Mouse (Mus musculus) layer of hippocampus, adult 2 months (tissue): ENCODE data around the gene Foxb1. TPM values are rescaled to one million over a fixed set of nuclear protein-coding genes. Genes with fewer than 3 reads are reported as not detected.

Experiments
- DNase-seq, 2 experiments: peaks; one replicate each; pipeline ENCODE4 v3.0.0; 2022; ENCODE audit warnings: low spot score in 2 of 2
- H3K27ac ChIP-seq: fragments of 200-600 bp; 2 replicates; pipeline ENCODE4 v1.8.1; 2022
- H3K4me3 ChIP-seq: fragments of 200-600 bp; 2 replicates; pipeline ENCODE4 v1.8.1; 2022; ENCODE audit warnings: mild to moderate bottlenecking
- CTCF ChIP-seq: fragments of 200-600 bp; conservative IDR thresholded peaks from 2 replicates; pipeline ENCODE4 v1.8.1; 2022; ENCODE audit warnings: antibody characterized with exemption, mild to moderate bottlenecking, moderate library complexity
- total RNA-seq, 2 experiments: library from RNA; stranded (reverse); gene quantifications; 2 replicates each; pipeline ENCODE4 v1.2.3; 2021

Gene Foxb1
- total RNA-seq, 2 experiments from 2014 or later: not detected

DNA sequence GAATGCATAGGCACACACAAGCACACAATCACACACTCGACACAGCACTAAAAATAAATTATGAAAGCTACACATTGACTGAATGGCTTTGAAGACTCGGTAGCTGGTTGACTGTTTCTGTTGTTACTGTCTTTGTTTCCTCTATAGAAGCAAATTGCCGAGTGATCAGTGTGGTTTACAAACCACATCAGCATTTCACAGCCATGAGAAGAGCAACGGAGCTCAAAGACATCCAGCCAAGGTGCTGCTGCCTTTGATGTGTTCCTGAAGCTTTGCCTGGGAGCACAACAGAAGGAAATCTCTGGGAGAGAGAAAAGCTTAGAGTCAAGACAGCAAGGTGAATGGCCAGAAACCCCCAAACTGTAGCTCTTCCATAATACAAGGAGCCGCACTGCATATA is 32.0 kb downstream of the Foxb1 start:
- DNase-seq: no peak
- TF ChIP-seq CTCF: no peak
- Histone ChIP-seq H3K27ac (no peak overlapping the region), H3K4me3 (no peak overlapping the region)

DNA sequence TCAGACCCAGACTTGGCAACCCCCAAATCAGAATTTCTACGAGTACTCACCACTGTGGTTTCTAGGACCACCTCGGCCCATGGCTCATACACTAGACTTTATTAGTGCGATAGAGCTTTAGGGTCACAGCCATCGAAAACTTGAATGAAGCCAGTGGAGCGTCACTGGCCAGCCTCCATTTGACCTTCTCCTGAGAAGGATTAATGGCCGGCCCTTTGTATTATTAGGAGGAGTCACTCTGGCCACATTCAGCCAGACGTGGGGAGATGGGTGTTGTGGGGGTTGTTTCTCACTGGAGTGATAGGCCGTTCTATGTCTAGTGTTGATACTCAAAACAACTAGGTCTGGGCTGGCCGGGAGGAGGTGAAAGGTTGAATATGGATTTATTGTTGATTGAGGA is 42.3 kb downstream of the Foxb1 start:
- H3K4me3 ChIP-seq: no peak overlapping the region
- no peak for DNase-seq
- H3K27ac ChIP-seq: no peak overlapping the region
- TF ChIP-seq CTCF: no peak

DNA sequence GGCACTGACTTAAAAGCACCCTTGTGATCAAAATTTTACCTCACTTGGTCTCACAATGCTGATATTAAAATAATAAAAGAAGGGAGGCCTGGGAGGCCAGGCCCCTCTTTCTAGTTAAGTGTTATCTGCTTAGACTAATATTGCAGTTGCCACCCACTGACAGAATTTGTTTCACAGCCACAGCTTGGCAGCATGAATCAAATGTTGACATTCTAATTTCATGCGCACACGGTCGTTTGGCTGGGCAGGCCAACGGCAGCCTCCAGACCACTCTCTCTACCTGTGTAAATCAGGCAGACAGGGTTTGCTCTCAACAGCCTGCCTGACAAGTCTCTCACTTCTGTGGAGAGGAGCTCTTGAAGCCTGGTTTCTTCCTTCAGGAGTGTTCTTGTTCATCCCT is 44.4 kb downstream of the Foxb1 start:
- no peak for DNase-seq
- no peak for TF ChIP-seq CTCF
- Histone ChIP-seq H3K4me3 (no peak overlapping the region), H3K27ac (no peak overlapping the region)

DNA sequence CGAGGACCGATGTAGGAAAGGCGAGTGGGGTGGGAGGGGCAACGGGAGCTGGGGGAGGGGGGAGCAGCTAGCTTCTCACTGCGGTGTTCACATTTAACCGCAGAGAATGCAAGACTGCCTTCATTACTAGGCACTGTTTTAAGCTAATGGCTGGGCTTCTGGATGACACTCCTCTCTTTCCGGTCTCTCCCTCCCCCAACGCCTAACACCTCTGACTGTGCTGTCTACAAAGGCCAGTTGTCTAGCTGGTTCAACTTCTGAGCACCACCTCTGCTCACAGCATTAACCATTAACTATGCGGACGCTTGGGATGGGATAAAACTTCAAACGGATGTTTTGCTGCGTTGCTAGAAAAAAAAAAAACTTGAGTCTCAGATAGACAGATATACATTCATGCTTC is 45.3 kb downstream of the Foxb1 start:
- TF ChIP-seq CTCF: no peak
- DNase-seq: no peak
- Histone ChIP-seq H3K4me3 (no peak overlapping the region), H3K27ac (no peak overlapping the region)

DNA sequence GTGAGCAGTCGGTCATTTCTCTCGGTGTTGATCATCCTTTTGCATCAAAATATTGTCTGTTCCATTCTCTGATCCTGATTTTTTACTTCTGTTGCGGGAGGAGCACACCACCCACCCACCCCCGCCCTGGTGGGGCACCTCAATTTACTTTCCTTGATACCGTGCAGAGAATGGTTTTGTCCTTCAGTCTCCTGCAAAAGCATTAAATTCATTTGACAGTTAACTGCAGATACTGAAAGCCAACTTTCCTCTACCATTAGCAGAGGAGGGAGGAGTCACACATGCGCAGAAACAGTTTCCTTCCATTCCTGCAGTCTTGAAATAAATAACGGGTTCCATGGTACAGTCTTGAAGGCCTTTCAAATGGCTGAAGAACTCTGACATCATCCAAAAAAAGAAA is 46.4 kb downstream of the Foxb1 start:
- no peak for DNase-seq
- no peak overlapping the region for H3K27ac ChIP-seq
- no peak for TF ChIP-seq CTCF
- no peak overlapping the region for H3K4me3 ChIP-seq

DNA sequence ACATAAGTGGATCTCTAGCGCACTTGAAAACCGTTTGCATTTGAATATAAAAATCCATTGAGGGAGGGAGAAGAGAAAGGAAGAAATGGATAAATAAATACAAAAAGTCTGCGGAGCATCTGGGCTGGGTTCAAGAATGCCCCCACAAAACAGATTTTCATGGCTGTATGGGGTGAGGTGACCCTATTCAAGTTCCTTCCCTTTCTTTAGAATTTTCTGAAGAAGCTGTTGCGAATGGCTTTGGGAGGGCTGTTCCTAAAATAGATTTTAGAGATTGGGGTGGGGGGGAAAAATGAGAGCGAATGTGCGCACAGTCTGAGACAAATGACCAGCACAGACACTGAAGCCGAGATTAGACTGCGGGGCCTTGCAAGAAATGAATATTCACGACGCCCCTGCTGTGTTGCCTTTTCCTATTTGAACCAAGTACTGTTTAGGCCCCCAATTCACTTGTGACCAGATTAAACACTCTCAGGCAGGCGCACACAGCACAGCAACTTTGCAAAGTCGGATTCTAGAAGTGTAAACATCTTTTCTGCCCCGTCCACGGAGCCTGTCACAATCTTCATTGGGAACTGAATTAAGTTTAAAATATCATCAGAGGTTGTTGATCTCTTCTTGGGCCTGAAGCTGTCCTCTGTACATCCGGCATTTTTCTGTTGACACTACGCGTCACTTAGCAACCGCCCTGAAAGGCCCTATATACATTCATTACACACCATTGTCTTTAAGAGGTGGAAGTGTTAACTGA is 47.0 kb downstream of the Foxb1 start:
- no peak for DNase-seq
- TF ChIP-seq CTCF: no peak
- no peak overlapping the region for H3K27ac ChIP-seq
- no peak overlapping the region for H3K4me3 ChIP-seq

DNA sequence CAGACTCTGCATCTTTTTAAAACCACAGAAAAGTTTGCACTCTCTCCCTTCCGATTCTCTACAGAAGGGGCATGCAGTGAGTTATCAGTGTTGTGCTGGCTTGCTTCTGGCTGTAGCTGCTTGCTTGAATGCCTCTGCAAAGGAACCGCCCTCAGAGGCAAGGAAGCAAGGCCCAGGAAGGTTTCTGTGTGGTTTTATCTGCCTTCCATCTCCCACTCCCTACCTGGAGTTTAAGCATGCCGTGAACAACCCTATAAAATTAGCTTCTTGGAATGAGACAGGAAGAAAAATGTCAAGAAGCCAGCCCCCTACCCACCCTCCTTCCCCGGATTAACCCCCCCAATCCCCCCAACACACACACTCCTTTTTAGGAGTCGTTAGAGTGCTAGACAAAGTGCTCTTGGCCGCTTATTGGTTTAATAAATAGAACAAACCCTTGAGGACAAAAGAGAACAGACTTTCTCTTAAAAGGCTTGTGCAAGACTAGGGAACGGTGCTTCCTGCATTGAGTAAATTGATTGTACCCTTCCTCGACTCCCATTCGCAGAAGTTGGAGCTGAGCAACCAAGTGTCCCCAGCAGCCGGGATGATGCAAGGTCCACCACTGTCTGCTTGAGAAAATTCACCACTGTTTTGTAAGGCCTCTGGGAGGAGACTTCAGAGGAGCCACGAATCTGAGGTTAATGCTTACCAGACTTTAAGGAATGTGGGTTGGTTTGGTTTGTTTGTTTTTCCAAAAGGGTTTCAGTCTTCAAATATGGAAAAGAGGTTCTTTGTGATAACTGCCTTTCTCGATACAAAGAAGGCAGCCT is 47.8 kb downstream of the Foxb1 start:
- Histone ChIP-seq H3K4me3 (no peak overlapping the region), H3K27ac (no peak overlapping the region)
- TF ChIP-seq CTCF: no peak
- no peak for DNase-seq

Other genes with a start within 250 kb of the Foxb1 start
- gene Bnip2, start 228.5 kb upstream of the Foxb1 start, total RNA-seq: 10 to 100 TPM; 36.1 to 41.4 TPM